Mouse (Mus musculus) liver, postnatal 0 days (tissue): ENCODE measurements at regions not wholly inside any gene's neighbourhood (a gene's known extent, or its start where the extent isn't known, plus 50 kb on each side); places are given as distances from the start of the nearest gene placed in this dataset.
A peak's percentile ranks its signal among the peaks of the same experiment; 100 is the strongest.

Experiments
- ATAC-seq: fragments of 200-750 bp; cut with Nextera tagmentation; 2 replicates; pipeline ENCODE4 v1.8.0; 2017; ENCODE audit warnings: mild to moderate bottlenecking, moderate library complexity
- DNase-seq: peaks from one replicate; pipeline ENCODE4 v3.0.0-alpha.2; 2016
- H3K27ac ChIP-seq: fragments of 300-500 bp; sonication (generic); 2 replicates; pipeline ENCODE4 v1.5.1; 2014; ENCODE audit warnings: antibody characterized with exemption, moderate library complexity, mild to moderate bottlenecking, low read depth
- H3K27me3 ChIP-seq: fragments of 300-500 bp; sonication (generic); 2 replicates; pipeline ENCODE4 v1.6.1; 2014; ENCODE audit warnings: low read length, control low read depth, mixed read lengths; ENCODE audit not compliant: insufficient read depth
- H3K36me3 ChIP-seq: fragments of 300-500 bp; sonication (generic); replicated peaks from 2 replicates; pipeline ENCODE4 v1.6.1; 2014; ENCODE audit warnings: mild to moderate bottlenecking, control low read depth, low read length, moderate library complexity, mixed read lengths; ENCODE audit not compliant: insufficient read depth
- H3K4me1 ChIP-seq: fragments of 300-500 bp; sonication (generic); 2 replicates; pipeline ENCODE4 v1.6.1; 2014; ENCODE audit warnings: antibody characterized with exemption, mild to moderate bottlenecking, control low read depth; ENCODE audit not compliant: insufficient read depth
- H3K4me2 ChIP-seq: fragments of 300-500 bp; sonication (generic); 2 replicates; pipeline ENCODE4 v1.6.1; 2014; ENCODE audit warnings: low read depth, mild to moderate bottlenecking, low read length, moderate library complexity, mixed read lengths
- H3K4me3 ChIP-seq: fragments of 300-500 bp; sonication (generic); 2 replicates; pipeline ENCODE4 v1.5.1; 2014; ENCODE audit warnings: low read depth, low read length
- H3K9ac ChIP-seq: fragments of 300-500 bp; sonication (generic); replicated peaks from 2 replicates; pipeline ENCODE4 v1.6.1; 2014; ENCODE audit warnings: mild to moderate bottlenecking, moderate library complexity
- H3K9me3 ChIP-seq: fragments of 300-500 bp; sonication (generic); 2 replicates; pipeline ENCODE4 v1.6.1; 2016; ENCODE audit warnings: mild to moderate bottlenecking, control low read depth, low read length, mixed read lengths
- CTCF ChIP-seq: sonication (generic); IDR thresholded peaks from 2 replicates; pipeline ENCODE4 v1.5.1; 2016; ENCODE audit warnings: antibody characterized with exemption, low read depth
- EP300 ChIP-seq: IDR thresholded peaks from 2 replicates; pipeline ENCODE4 v1.6.1; 2016; ENCODE audit warnings: antibody characterized with exemption, low read depth, mild to moderate bottlenecking
- WGBS: fragments of 180-500 bp; shearing (Covaris S2); extraction: QIAGEN DNeasy Blood & Tissue Kit; methylation state at CpG from one replicate; pipeline ENCODE4 v1.1.7; 2014; ENCODE audit not compliant: insufficient replicate concordance; 5-methylcytosine and 5-hydroxymethylcytosine counted together

- Histone ChIP-seq H3K27me3 (no peaks in the 10 kb centered on the region), H3K9ac (no peak overlapping the region), H3K4me1 (peaks cover 20% of the 10 kb centered on the region), H3K9me3 (no peaks in the 10 kb centered on the region), H3K4me3 (no peak overlapping the region), H3K27ac (no peak overlapping the region), H3K4me2 (no peak overlapping the region), H3K36me3 (no peaks in the 10 kb centered on the region)
- 51% methylated on average over 4 of the region's 4 CpGs for WGBS
- DNase-seq (no peak), ATAC-seq (no peak)
- TF ChIP-seq EP300 (no peak), CTCF (no peak)
Measured at GRCm38 (mm10) chr16:24206461-24206861, 186.8 kb upstream of the Lpp start.

- 85% methylated on average over 5 of the region's 5 CpGs for WGBS
- Histone ChIP-seq H3K27ac (no peak overlapping the region), H3K36me3 (no peaks in the 10 kb centered on the region), H3K27me3 (no peaks in the 10 kb centered on the region), H3K4me2 (no peak overlapping the region), H3K4me1 (peaks cover 27% of the 10 kb centered on the region), H3K9me3 (no peaks in the 10 kb centered on the region), H3K9ac (no peak overlapping the region), H3K4me3 (no peak overlapping the region)
- DNase-seq (no peak), ATAC-seq (no peak)
- TF ChIP-seq EP300 = no peak
- no peak for TF ChIP-seq CTCF
Measured at GRCm38 (mm10) chr16:24205594-24205993, 187.7 kb upstream of the Lpp start.

DNA sequence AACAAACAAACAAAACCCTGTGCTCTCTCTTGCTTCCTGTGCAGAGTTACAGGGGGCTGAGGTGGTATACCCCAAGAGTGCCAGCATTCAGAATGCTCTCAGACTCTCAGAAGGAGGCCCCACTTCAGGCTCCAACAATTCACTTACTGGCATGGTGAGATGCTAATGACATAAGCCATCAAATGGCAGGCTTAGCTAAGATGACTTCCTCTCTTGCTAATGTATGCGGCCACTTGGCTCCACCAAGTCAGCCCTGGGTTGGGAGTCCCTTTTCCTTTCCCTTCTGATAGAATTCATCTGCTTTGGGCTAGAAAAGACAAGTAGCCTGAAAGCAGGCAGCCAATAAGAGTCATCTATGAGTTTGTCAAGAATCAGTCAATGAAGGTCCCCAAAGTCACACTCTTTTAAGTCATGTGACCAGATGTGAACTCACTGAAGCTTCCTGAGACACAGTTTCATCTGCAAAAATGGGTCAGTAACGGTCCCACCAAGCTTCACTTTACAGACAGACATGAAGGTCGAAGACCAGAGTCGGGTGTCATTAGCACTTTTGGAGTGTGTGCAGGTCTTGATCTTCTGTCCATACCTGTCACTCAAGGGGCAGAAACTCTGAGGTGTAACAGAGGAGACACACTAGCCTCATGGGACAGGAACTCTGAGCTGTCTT is 189.1 kb upstream of the Lpp start:
- H3K27me3 ChIP-seq = no peaks in the 10 kb centered on the region
- DNase-seq (no peak), ATAC-seq (no peak)
- H3K4me2 ChIP-seq = no peak overlapping the region
- no peaks in the 10 kb centered on the region for H3K9me3 ChIP-seq
- peaks cover 36% of the 10 kb centered on the region for H3K4me1 ChIP-seq
- H3K9ac ChIP-seq = no peak overlapping the region
- no peaks in the 10 kb centered on the region for H3K36me3 ChIP-seq
- H3K27ac ChIP-seq = no peak overlapping the region
- TF ChIP-seq EP300 (no peak), CTCF (no peak)
- 73% methylated on average over 4 of the region's 4 CpGs for WGBS
- H3K4me3 ChIP-seq = no peak overlapping the region

DNA sequence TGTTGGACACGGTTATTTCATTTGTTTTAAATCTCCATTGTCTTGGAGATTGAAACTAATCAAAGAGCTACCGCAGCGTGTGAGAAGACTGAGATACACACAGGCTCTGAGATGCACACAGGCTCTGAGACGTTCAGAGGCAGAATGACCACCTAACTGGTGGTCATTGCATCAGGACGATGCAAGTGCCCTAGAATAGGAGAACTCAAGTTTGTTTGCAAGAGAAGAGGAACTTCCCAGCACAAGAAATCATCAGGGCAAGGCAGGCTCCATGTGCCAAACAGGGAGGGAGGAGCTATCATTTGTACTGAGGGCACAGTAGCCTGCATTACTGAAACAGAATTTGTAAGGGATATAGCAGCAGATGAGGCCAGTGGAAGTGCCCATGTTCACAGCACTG is 190.7 kb upstream of the Lpp start:
- H3K9me3 ChIP-seq = no peaks in the 10 kb centered on the region
- H3K4me3 ChIP-seq = no peak overlapping the region
- no peak overlapping the region for H3K4me2 ChIP-seq
- no peaks in the 10 kb centered on the region for H3K27me3 ChIP-seq
- ATAC-seq = no peak
- peaks cover 44% of the 10 kb centered on the region for H3K4me1 ChIP-seq
- peak overlapping the region; percentile 50; the same call in 1 of the 2 replicates for H3K27ac ChIP-seq
- 63% methylated on average over 5 of the region's 5 CpGs for WGBS
- no peak overlapping the region for H3K9ac ChIP-seq
- no peak for DNase-seq
- H3K36me3 ChIP-seq = no peaks in the 10 kb centered on the region
- TF ChIP-seq EP300 = no peak
- TF ChIP-seq CTCF = no peak

GRCm38 (mm10) chr16:24201455-24201854 is 191.9 kb upstream of the Lpp start:
- no peak for ATAC-seq
- Histone ChIP-seq H3K4me3 (no peak overlapping the region), H3K27ac (peak overlapping the region; percentile 13), H3K27me3 (no peaks in the 10 kb centered on the region), H3K4me1 (peaks cover 44% of the 10 kb centered on the region), H3K36me3 (no peaks in the 10 kb centered on the region), H3K4me2 (no peak overlapping the region), H3K9ac (no peak overlapping the region), H3K9me3 (no peaks in the 10 kb centered on the region)
- WGBS = 62% methylated on average over 7 of the region's 7 CpGs
- TF ChIP-seq CTCF = no peak
- DNase-seq = no peak

DNA sequence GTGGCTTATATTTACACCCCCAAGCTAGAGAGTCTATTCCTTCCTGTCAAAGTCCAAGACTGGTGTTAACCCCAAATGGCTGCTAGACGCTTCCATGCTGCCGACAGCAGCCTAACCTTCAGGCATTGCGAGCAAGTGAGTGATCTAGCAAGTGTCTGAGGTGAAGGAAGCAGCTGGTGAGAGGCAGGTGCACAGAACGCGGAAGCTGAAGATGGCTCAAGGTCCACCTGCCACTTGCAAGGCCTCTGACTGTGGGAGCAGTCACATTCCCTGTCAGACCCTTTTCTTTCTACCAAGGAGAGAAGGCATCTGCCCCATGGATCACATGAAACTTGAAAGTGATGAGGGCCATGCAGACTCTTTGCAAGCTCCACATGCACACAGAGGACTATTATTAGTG is 193.1 kb upstream of the Lpp start:
- Histone ChIP-seq H3K27me3 (no peaks in the 10 kb centered on the region), H3K36me3 (no peaks in the 10 kb centered on the region), H3K4me3 (no peak overlapping the region), H3K4me1 (peaks cover 36% of the 10 kb centered on the region), H3K27ac (peak overlapping the region; percentile 93), H3K9me3 (no peaks in the 10 kb centered on the region), H3K4me2 (0 out of 2 replicates have a peak overlapping the region, but pooled peaks have one; percentile 0), H3K9ac (no peak overlapping the region)
- ATAC-seq (peak; percentile 28), DNase-seq (peak; percentile 21)
- TF ChIP-seq EP300 (no peak), CTCF (no peak)
- WGBS = 55% methylated on average over 5 of the region's 5 CpGs
